Mouse (Mus musculus) adrenal gland, adult (tissue): ENCODE measurements around the gene Limch1.

Experiments used
- DNase-seq, 2 experiments: peaks; one replicate each; pipeline ENCODE4 v3.0.0; 2022 to 2023; ENCODE audit warnings: low spot score in 1 of 2; ENCODE audit not compliant: inconsistent age in 2 of 2

The Limch1 gene

DNA sequence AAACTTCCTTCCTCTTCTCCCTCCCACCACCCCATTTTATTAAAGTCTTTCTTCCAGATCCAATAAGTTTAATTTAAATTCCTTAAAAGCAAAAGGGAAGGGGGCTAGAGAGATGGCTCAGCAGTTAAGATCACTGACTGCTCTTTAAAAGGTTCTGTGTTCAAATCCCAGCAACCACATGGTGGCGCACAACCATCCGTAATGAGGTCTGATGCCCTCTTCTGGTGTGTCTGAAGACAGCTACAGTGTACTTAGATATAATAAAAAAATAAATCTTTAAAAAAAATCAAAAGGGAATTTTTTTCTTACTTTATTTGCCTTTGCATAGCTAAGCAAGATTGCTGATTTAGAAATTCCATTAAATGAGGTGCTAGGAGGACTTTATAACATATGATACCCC, 37.2 kb downstream of the Limch1 start:
- no peak for DNase-seq

- no peak for DNase-seq
Observed at GRCm38 (mm10) chr5:66784624-66785361, 39.2 kb downstream of the Limch1 start.

DNA sequence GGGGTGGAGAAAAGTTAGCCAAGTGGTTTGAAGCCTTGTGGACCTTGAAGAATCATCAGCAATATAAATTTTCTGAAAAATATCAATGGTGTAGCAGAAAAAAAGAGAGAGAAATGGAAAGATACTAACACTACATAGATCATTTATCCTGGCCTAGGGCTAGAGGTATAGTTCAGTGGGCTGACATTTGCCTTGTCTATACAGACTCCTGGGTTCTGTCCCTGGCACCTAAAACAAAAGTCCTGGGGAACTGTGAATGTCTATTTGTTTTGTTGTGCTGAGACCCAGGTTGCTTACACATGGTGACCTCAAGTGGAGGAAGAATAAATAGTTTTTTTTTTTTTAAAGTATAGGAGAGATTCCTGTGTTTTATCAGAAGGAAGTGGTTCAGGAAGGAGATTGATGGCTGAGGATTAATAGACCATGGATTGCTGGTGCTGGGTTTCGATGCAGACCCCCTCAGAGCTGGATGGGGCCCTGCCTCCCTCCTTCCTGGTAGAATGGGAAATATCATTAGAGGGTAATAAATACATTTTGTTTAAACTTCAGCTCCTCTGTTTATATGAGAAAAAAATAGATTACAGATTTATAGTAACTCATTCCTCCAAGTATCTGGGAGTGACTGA, 40.5 kb downstream of the Limch1 start:
- DNase-seq: no peak

- no peak for DNase-seq
Observed at GRCm38 (mm10) chr5:66786621-66787061, 41.0 kb downstream of the Limch1 start.

DNA sequence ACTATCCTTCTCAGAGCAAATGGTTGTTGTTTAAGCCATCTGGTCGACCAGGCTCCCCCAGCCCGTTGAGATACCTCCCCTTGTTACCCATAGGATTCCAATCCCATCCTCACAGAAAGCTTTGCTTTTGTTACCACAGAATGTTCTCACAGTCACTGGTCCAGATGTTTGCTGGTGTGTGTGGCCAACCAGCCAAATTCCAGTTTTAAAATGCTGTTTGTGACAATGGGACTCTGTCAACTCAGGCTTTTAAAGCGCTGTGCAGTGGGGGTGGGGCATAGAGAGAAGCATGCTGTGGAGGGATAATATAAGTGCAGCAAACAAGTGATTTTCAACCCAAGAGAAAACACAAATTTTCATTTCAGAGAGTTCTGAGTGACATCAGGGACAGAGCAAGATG, 43.4 kb downstream of the Limch1 start:
- no peak for DNase-seq

GRCm38 (mm10) chr5:66791161-66791560, 45.5 kb downstream of the Limch1 start:
- no peak for DNase-seq

GRCm38 (mm10) chr5:66793251-66793650, 47.6 kb downstream of the Limch1 start:
- no peak for DNase-seq

- DNase-seq: peak; percentile 33 to 65
Observed at GRCm38 (mm10) chr5:66797326-66797725, 51.7 kb downstream of the Limch1 start.

- DNase-seq: peak in 1 of 2 experiments; percentile 65
Observed at GRCm38 (mm10) chr5:66798135-66798534, 52.5 kb downstream of the Limch1 start.

- DNase-seq: peak in 1 of 2 experiments; percentile 28
Observed at GRCm38 (mm10) chr5:66798591-66799003, 53.0 kb downstream of the Limch1 start.

- DNase-seq: peak; percentile 26 to 67
Observed at GRCm38 (mm10) chr5:66800243-66800642, 54.6 kb downstream of the Limch1 start.

DNA sequence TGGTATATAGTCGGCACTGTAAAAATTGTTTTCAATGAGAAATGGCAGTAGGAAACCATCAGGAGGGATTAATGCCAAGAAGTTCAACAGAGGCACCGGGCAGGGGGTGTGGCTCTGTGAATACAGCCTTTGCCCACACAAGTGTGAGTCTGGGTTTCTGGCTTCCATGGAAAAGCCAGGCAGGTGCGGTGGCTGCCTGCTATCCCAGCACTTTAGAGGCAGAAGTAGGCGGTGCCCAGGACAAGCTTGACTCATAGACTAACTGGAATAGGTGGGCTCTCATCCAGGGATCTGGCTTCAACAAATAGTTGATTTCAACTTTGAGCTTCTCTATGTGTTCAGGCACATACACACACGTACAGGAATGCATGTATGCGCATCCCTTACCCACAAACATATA, 55.4 kb downstream of the Limch1 start:
- no peak for DNase-seq

DNA sequence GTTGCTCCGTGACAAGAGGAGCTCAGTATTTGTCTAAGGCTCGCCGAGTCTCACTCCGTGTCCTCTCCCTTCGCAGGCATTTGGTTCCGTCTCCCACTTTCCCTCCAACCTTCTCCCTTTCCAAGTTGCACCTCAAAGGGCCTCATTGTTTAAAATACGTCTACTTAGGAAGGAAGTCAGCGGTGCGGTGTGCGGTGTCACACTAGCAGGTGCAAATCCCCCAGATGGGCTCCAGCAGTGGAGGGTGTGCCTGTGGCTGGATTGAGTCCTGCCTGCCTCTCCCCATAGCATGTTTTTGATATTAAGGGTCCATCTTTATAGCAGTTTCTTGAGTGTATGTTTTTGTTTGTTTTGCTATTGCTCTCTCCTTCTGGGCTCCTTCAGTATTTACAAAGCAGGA, 56.6 kb downstream of the Limch1 start:
- no peak for DNase-seq

DNA sequence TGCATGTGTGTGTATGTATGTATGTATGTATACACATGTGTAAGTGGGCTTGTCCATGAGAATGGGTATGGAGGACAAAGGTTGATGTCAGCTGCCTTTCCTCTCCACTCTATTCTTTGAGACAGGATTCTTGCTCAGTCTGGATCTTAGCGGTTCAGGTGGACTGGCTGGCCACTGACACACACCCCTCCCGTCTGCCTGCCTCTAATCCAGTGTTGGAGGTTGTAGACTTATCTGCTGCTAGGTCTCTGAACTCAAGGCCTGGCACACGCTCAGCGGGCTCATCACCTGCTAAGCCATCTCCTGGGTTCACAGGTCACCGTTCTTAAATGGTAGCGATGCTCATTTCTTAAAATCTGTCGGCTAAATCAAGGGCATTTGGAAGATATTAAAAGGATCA, 60.7 kb downstream of the Limch1 start:
- DNase-seq: no peak

DNA sequence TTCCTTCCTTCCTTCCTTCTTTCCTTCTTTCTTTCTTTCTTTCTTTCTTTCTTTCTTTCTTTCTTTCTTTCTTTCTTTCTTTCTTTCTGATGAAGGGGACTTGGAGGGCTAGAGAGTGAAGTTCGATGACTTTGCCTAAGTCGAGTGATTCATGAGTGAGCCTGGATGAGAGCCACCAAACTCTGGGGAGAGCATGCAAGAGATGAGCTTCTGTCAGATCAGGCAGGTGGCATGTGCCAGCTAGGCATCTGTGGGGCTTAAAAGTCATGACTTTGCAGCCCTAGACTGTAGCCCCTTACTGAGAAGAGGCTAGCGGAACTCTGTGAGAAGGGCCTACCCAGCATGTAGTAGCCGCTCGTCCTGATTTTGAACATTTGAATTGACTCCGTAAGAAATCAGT, 62.1 kb downstream of the Limch1 start:
- DNase-seq: peak in 1 of 2 experiments; percentile 52

DNA sequence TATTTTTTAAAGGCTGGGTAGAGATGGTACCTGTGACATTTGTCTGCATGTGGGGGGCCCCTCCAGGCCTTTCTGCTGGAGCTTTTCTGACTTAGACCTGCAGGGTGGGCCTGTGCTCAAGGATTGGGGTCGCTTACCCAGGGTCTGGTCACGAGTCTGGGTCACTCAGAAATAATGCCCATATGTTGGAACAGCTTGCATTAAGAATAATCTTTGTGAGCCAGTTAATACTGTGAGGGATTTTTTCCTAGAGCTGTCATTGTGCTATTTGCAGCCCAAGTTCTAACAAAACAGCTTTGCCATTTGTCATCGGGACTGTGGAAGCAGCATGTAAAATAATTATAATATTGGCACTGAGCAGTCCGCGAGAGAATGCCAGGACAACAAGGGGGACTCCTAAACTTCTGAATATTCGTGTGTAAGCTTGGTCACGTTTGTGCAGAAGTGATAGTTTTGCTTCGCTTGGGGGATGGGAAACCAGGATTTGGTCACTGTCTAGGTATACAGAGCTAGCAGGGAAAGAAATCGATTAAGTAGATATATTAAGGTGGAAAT, 63.5 kb downstream of the Limch1 start:
- DNase-seq: no peak

GRCm38 (mm10) chr5:66810396-66810795, 64.8 kb downstream of the Limch1 start:
- DNase-seq: no peak

- no peak for DNase-seq
Observed at GRCm38 (mm10) chr5:66814674-66815073, 69.0 kb downstream of the Limch1 start.

GRCm38 (mm10) chr5:66815877-66816276, 70.2 kb downstream of the Limch1 start:
- no peak for DNase-seq

DNA sequence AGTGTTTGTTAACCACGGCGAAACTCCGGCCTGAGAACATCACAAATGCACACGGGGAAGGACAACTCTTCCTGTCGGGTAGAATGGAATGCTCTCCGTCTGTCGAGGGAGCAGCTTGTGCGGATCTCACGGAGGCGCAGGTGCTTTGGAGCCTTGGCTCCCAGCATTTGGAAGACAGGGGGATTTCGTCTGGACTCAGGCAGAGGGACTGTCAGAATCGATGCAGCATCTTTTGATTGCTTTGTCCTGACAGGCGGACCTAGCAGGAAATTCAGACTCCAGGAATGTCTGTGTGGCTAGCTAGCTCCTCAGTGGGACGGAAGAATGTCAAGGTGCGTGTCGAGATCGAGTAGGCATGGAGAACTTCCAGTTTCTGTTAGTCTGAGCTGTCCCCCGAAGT, 71.1 kb downstream of the Limch1 start:
- DNase-seq: no peak

- no peak for DNase-seq
Observed at GRCm38 (mm10) chr5:66817184-66817956, 71.7 kb downstream of the Limch1 start.
